Mouse (Mus musculus) lung, embryonic 14.5 days (tissue): Measurements from ENCODE around the gene Nmt1. TPM values are rescaled to one million over a fixed set of nuclear protein-coding genes. Genes with fewer than 3 reads are reported as not detected.

ENCODE experiments used
- ATAC-seq: fragments of 200-750 bp; cut with Nextera tagmentation; 2 replicates; pipeline ENCODE4 v1.8.0; 2017; ENCODE audit warnings: mild to moderate bottlenecking, moderate TSS enrichment, moderate library complexity; ENCODE audit not compliant: insufficient read depth
- DNase-seq: peaks from one replicate; pipeline ENCODE4 v3.0.0-alpha.2; 2015
- H3K27ac ChIP-seq: fragments of 300-500 bp; sonication (generic); 2 replicates; pipeline ENCODE4 v1.5.1; 2014; ENCODE audit warnings: low read depth, mild to moderate bottlenecking, moderate library complexity
- H3K27me3 ChIP-seq: fragments of 300-500 bp; sonication (generic); 2 replicates; pipeline ENCODE4 v1.6.1; 2014; ENCODE audit warnings: low read length, control low read depth; ENCODE audit not compliant: insufficient read depth
- H3K36me3 ChIP-seq: fragments of 300-500 bp; sonication (generic); 2 replicates; pipeline ENCODE4 v1.6.1; 2014; ENCODE audit warnings: control low read depth; ENCODE audit not compliant: insufficient read depth
- H3K4me1 ChIP-seq: fragments of 300-500 bp; sonication (generic); 2 replicates; pipeline ENCODE4 v1.6.1; 2014; ENCODE audit warnings: antibody characterized with exemption, control low read depth; ENCODE audit not compliant: insufficient read depth
- H3K4me2 ChIP-seq: fragments of 300-500 bp; sonication (generic); 2 replicates; pipeline ENCODE4 v1.6.1; 2014; ENCODE audit warnings: mild to moderate bottlenecking
- H3K4me3 ChIP-seq: fragments of 300-500 bp; sonication (generic); 2 replicates; pipeline ENCODE4 v1.5.1; 2014; ENCODE audit warnings: low read depth, low read length
- H3K9ac ChIP-seq: fragments of 300-500 bp; sonication (generic); 2 replicates; pipeline ENCODE4 v1.6.1; 2014
- H3K9me3 ChIP-seq: fragments of 300-500 bp; sonication (generic); 2 replicates; pipeline ENCODE4 v1.6.1; 2016; ENCODE audit warnings: low read depth, low read length, control low read depth
- CTCF ChIP-seq: IDR thresholded peaks from 2 replicates; pipeline ENCODE4 v1.5.1; 2016; ENCODE audit warnings: antibody characterized with exemption, low read depth
- WGBS: fragments of 180-500 bp; shearing (Covaris S2); extraction: QIAGEN DNeasy Blood & Tissue Kit; methylation state at CpG from one replicate; pipeline ENCODE4 v1.1.7; 2014; 5-methylcytosine and 5-hydroxymethylcytosine counted together
- polyA plus RNA-seq: library from polyadenylated mRNA; unstranded; fragments of >200 nt; fragmentation: Nextera tagmentation; extraction: Ambion mirVana; gene quantifications from 2 replicates; pipeline ENCODE4 v1.2.1, GENCODE M21; 2014

Nmt1 gene
- polyA plus RNA-seq, 1 experiment from 2014 or later: 64.4 TPM

DNA sequence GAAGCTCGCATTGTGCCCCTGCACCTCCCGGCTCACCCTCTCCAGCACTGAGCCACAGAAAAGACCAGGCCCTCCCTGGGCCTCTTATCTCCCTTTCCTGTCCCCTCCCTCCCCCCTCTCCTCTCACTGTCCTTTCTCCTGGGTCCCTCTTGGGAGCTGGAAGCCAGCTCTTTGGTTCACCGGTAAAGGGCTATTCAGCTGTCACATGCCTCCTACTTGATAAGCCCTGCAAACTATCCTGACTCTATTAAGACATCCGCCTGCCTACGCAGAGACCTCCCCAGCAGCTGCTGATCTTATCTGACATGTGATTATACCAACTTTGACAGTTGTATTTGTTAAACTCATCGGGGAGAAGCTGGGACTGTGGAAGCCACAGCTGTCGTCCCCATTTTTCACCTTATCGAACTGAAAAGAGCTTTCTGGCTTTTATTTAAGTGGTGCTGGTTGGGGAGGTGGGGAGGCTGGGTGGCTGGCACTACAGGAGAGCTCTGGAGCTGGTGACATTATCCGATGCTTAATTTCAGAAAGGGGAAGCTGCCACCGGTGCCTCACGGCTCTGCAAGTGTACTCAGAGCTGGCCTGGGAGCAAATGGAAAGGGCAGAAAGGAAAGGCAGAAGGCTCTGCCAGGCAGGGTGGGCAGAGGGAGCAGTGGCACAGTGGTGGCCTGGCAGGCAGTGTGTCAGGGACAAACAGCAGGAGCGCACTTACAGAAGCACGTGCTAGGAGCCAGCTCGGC, 29.2 kb upstream of the Nmt1 start:
- Histone ChIP-seq H3K4me2 (no peak overlapping the region), H3K4me1 (peaks cover 11% of the 10 kb centered on the region; the same call in 1 of the 2 replicates), H3K27me3 (no peaks in the 10 kb centered on the region), H3K9me3 (no peaks in the 10 kb centered on the region), H3K36me3 (peaks cover 71% of the 10 kb centered on the region), H3K9ac (peak overlapping the region; percentile 14; the same call in 1 of the 2 replicates), H3K4me3 (no peak overlapping the region), H3K27ac (peak overlapping the region; percentile 36; the same call in 1 of the 2 replicates)
- DNase-seq (peak; percentile 66), ATAC-seq (peak; percentile 36; the same call in 1 of the 2 replicates)
- TF ChIP-seq CTCF: no peak
- WGBS: 24% methylated on average over 14 of the region's 14 CpGs

DNA sequence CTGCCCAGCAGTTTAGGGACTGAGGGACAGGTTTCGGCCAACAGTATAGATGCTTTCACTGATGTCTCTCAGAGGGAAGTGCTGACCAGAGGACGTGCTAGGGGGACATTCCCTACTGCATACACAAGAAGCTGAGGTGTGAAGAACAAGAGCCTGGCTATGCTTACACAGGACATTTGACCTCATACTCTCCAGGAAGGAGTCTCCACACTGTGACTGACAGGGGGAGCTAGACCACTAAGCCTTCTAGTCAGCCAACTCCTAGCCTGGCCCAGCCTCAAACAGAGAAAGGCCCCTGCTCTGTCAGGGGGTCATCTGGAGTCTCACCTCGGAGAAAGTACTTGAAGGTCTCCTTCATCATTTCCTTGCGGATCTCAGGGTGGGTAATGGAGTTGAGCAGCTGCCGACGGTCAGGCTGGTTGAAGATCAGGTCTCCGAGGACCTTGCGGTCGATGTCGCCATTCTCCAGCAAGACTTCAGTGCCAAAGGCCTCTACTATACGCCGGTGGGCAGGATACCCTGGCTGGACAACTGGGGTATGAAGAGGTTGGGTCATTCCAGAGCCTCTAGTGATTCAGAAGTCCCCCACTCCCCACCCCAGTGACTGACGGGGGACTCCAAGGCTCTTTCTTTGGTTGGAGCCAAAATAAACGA, 28.5 kb upstream of the Nmt1 start:
- no peak overlapping the region; the same call in none of the 2 replicates for H3K9ac ChIP-seq

DNA sequence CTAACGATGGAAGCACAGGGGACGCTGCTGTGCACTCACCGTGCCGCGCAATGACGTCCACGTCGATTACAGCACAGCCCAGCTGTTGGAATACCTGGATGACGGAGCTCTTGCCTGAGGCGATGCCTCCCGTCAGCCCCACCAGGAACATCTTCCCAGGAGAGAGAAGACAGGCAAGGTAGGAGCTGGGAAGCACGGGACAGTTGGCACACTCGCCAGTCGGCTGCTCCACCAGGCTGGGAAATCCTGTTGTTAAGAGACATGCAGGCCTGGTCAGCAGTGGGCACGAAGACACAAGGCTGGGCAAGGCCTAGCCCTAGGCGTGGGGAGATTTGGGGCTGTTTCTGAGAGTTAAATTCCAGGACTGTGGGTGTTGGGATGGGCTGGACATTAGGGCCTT, 27.9 kb upstream of the Nmt1 start:
- Histone ChIP-seq H3K27me3 (no peaks in the 10 kb centered on the region), H3K4me2 (no peak overlapping the region), H3K4me3 (no peak overlapping the region), H3K4me1 (peaks cover 11% of the 10 kb centered on the region; the same call in 1 of the 2 replicates), H3K36me3 (peaks cover 62% of the 10 kb centered on the region), H3K9ac (no peak overlapping the region), H3K9me3 (no peaks in the 10 kb centered on the region), H3K27ac (no peak overlapping the region; the same call in 1 of the 2 replicates)
- TF ChIP-seq CTCF: no peak
- no peak for DNase-seq
- 86% methylated on average over 16 of the region's 16 CpGs for WGBS
- no peak for ATAC-seq

More for the DNA sequence above, 28.5 kb upstream of the Nmt1 start:
- Histone ChIP-seq H3K27ac (peak overlapping the region; percentile 36; the same call in 1 of the 2 replicates), H3K27me3 (no peaks in the 10 kb centered on the region), H3K4me3 (no peak overlapping the region), H3K4me2 (no peak overlapping the region), H3K36me3 (peaks cover 64% of the 10 kb centered on the region), H3K9me3 (no peaks in the 10 kb centered on the region), H3K4me1 (peaks cover 11% of the 10 kb centered on the region; the same call in 1 of the 2 replicates)
- DNase-seq: peak; percentile 45
- WGBS: 58% methylated on average over 14 of the region's 14 CpGs
- no peak for ATAC-seq
- peak; percentile 21 for TF ChIP-seq CTCF

DNA sequence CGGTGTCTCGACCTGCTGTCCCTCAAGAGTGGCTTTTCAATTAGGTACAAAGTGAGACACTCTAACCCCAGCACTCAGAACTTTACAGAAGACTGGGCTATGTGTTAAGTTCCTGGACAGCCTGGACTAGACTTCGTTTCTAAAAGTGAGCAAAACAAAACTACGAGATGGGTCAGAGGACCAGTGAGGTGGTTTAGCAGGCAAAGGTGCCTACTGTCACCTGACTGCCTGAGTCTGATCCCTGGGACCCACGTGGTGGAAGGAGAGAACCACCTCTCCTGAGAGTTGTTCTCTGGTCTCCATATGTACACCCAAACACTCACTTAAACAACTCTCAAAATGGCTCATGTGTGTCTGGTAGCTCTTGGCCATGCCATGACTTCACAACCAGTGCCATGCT, 26.9 kb upstream of the Nmt1 start:
- Histone ChIP-seq H3K9ac (no peak overlapping the region), H3K4me2 (no peak overlapping the region), H3K36me3 (peaks cover 57% of the 10 kb centered on the region), H3K4me1 (peaks cover 11% of the 10 kb centered on the region; the same call in 1 of the 2 replicates), H3K27me3 (no peaks in the 10 kb centered on the region), H3K4me3 (no peak overlapping the region), H3K27ac (no peak overlapping the region), H3K9me3 (no peaks in the 10 kb centered on the region)
- no peak for TF ChIP-seq CTCF
- ATAC-seq (no peak), DNase-seq (no peak)
- WGBS: 71% methylated on average over 5 of the region's 5 CpGs

DNA sequence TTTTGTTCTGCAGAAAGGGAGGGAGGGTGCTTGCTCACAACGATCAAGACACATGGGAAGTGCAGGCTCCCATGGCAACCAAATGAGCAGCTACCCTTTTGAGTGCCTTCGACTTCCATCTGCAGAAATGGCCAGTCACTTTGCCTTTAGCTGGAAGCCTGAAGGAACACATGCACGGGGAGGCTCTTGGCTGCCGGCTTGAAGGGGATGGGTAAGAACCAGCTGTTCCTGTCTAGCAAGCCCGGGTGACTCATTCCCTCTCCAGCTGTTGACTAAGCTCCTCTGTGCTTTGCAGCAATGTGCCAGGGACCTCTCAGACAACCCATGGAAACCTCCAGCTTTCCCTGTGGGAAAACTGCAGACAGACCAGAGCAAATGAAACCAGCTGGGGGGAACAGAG, 24.8 kb upstream of the Nmt1 start:
- DNase-seq: peak; percentile 87
- no peak for TF ChIP-seq CTCF
- no peaks in the 10 kb centered on the region for H3K27me3 ChIP-seq
- H3K4me3 ChIP-seq: no peak overlapping the region
- no peaks in the 10 kb centered on the region for H3K9me3 ChIP-seq
- H3K4me1 ChIP-seq: peaks cover 16% of the 10 kb centered on the region
- H3K36me3 ChIP-seq: peaks cover 45% of the 10 kb centered on the region
- H3K27ac ChIP-seq: peak overlapping the region; percentile 75
- no peak overlapping the region for H3K4me2 ChIP-seq
- ATAC-seq: peak; percentile 88
- WGBS: 14% methylated on average over 5 of the region's 5 CpGs
- peak overlapping the region; percentile 29; the same call in 1 of the 2 replicates for H3K9ac ChIP-seq

DNA sequence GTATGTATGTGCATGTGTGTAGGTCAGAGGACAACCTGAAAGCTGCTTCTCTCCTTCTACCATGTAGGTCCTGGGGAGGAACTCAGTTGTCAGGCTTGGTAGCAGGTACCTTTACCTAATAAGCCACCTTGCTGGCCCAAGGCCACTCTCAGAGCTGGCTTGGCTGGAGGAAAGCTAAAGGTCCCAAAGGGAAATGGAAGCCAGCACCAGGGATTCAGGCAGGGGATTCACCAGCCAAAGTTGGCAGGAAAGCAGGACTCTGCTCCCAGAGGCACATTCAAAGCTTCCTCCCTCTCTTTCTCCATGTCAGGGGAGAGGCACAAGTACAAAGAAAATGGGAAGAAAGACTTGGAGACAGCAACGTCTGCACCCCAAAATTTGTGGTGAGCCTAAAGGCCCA, 23.1 kb upstream of the Nmt1 start:
- H3K4me1 ChIP-seq: peaks cover 16% of the 10 kb centered on the region
- no peaks in the 10 kb centered on the region for H3K9me3 ChIP-seq
- WGBS: 77% methylated on average over 1 of the region's 1 CpGs

More for the DNA sequence above, 23.1 kb upstream of the Nmt1 start:
- Histone ChIP-seq H3K9ac (no peak overlapping the region), H3K27ac (no peak overlapping the region), H3K4me2 (no peak overlapping the region), H3K27me3 (no peaks in the 10 kb centered on the region), H3K4me3 (no peak overlapping the region), H3K36me3 (peaks cover 29% of the 10 kb centered on the region)
- TF ChIP-seq CTCF: no peak
- DNase-seq: no peak
- no peak for ATAC-seq
